Mouse (Mus musculus) erythroblast, embryonic 14.5 days (primary cell): Measurements from ENCODE around the gene Agmat. TPM values are rescaled to one million over a fixed set of nuclear protein-coding genes. Genes with fewer than 3 reads are reported as not detected.
A peak's percentile ranks its signal among the peaks of the same experiment; 100 is the strongest.

ENCODE experiments used
- H3K27me3 ChIP-seq: 2 replicates; pipeline ENCODE4 v1.6.1; 2012; ENCODE audit warnings: inconsistent platforms; ENCODE audit not compliant: control insufficient read depth
- H3K36me3 ChIP-seq: 2 replicates; pipeline ENCODE4 v1.6.1; 2012; ENCODE audit warnings: mild to moderate bottlenecking, inconsistent platforms; ENCODE audit not compliant: control insufficient read depth
- H3K4me1 ChIP-seq: 2 replicates; pipeline ENCODE4 v1.6.1; 2012; ENCODE audit warnings: inconsistent platforms; ENCODE audit not compliant: control insufficient read depth
- H3K4me3 ChIP-seq: replicated peaks from 2 replicates; pipeline ENCODE3; 2012; ENCODE audit warnings: moderate library complexity, mild to moderate bottlenecking, inconsistent platforms
- H3K9me3 ChIP-seq: 2 replicates; pipeline ENCODE4 v1.6.1; 2012; ENCODE audit warnings: low read length, inconsistent platforms, mixed read lengths; ENCODE audit not compliant: control insufficient read depth
- GATA1 ChIP-seq: IDR thresholded peaks from 2 replicates; pipeline ENCODE4 v1.6.1; 2012; ENCODE audit warnings: low read length, inconsistent platforms, mixed read lengths
- TAL1 ChIP-seq: IDR thresholded peaks from 3 replicates; pipeline ENCODE4 v1.6.1; 2012; ENCODE audit warnings: low read length, inconsistent platforms, mixed read lengths
- polyA plus RNA-seq: library from polyadenylated mRNA; stranded (reverse); fragments of >175 nt; gene quantifications from 2 replicates; pipeline ENCODE4 v1.2.3, GENCODE M21; 2012

The Agmat gene
- polyA plus RNA-seq, 1 experiment, result 0.19 TPM

GRCm38 (mm10) chr4:141786141-141786540 is 39.7 kb downstream of the Agmat start:
- TF ChIP-seq TAL1, result no peak
- TF ChIP-seq GATA1, result no peak
- no peaks in the 10 kb centered on the region for H3K27me3 ChIP-seq

GRCm38 (mm10) chr4:141787046-141787445 is 40.6 kb downstream of the Agmat start:
- Histone ChIP-seq H3K4me3 (no peak overlapping the region), H3K27me3 (no peaks in the 10 kb centered on the region), H3K9me3 (no peaks in the 10 kb centered on the region), H3K4me1 (peaks cover 38% of the 10 kb centered on the region), H3K36me3 (peaks cover 67% of the 10 kb centered on the region)
- no peak for TF ChIP-seq TAL1
- TF ChIP-seq GATA1, result no peak

More at GRCm38 (mm10) chr4:141786141-141786540, 39.7 kb downstream of the Agmat start:
- H3K4me3 ChIP-seq, result no peak overlapping the region
- peaks cover 29% of the 10 kb centered on the region for H3K4me1 ChIP-seq
- peaks cover 76% of the 10 kb centered on the region for H3K36me3 ChIP-seq
- H3K9me3 ChIP-seq, result no peaks in the 10 kb centered on the region

DNA sequence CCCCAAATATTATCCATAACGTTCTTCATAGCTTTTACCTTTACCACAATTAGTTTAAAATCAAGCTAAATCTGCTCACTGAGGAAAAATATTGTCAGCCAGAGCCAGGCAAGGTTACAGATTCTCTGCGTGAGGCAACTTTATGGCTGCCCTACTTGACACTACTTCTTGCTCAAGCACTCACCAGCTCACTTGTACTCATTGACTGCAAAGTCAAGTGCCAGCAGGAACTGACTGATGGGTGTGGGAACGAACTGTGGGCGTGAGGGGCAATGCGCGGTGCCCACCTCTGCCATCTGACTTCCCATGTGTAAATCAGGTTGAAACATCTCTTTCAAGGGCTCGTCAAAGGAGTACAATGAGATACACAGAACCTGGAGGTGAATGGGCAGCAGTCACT is 41.0 kb downstream of the Agmat start:
- Histone ChIP-seq H3K36me3 (peaks cover 63% of the 10 kb centered on the region), H3K4me1 (peaks cover 42% of the 10 kb centered on the region), H3K4me3 (no peak overlapping the region), H3K9me3 (no peaks in the 10 kb centered on the region), H3K27me3 (no peaks in the 10 kb centered on the region)
- no peak for TF ChIP-seq GATA1
- no peak for TF ChIP-seq TAL1

DNA sequence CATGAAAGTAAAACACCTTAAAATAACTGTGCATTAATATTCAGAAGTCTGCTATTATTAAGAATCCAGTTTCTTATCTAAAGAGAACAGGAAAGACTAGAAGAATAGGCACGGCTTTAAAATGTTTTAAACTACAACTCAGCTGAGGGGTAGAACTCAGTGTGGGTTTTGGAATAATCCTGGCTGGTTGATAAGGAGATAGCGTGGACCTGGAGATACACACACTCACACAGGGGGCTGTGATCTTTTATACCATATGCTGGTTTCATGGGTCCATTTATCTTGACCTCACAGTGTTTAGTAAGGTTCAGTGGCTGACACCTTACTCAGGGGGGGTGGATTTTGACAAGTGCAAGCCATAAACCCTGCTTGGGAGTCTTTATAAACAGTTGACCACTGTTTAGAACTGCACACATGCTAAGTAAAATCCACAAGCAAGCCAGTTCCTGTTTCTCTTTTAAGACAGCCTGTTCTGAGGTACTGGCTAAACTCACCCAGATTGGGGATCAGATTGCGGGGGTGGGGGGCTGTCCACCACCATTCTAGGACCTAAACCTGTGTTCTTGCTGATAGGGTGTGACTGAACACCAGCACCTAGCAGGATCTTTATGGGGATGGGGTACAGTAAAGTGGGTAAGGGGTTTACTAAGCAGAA is 43.2 kb downstream of the Agmat start:
- peaks cover 41% of the 10 kb centered on the region for H3K36me3 ChIP-seq
- H3K4me3 ChIP-seq, result peak overlapping the region; percentile 76
- TF ChIP-seq TAL1 (no peak), GATA1 (no peak)
- peaks cover 58% of the 10 kb centered on the region for H3K4me1 ChIP-seq
- H3K27me3 ChIP-seq, result no peaks in the 10 kb centered on the region
- H3K9me3 ChIP-seq, result no peaks in the 10 kb centered on the region

DNA sequence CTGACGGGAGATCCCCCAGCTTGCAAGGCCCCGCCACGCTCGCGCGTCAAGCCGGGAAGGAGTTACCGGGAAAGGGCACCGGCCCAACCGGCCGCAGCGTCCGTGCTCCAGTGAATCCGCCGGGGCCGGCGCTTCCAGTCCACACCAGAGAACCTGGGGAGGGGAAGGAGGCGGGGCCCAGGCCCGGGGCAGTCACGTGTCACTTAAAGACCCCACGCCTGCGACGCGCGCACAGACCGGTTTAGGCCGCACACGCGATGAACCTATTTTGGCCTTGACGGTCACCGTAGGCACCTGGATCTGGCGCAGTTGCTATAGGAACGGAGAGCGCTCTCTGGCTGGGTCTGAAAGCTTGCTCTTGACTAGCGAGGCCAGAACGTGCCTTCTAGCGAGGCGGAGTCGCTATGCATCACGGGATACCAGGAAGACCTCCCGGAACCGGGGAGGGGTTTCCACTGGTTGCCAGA is 44.1 kb downstream of the Agmat start, which contains the start of gene Dnajc16:
Dnajc16 (minus strand) TSS at position 408 of the 467 bp plus-strand sequence.
- Histone ChIP-seq H3K36me3 (peaks cover 40% of the 10 kb centered on the region), H3K4me3 (peak within 1 kb of the TSS; percentile 76), H3K4me1 (peaks cover 67% of the 10 kb centered on the region), H3K9me3 (no peaks in the 10 kb centered on the region), H3K27me3 (no peaks in the 10 kb centered on the region)
- TF ChIP-seq TAL1, result no peak
- no peak for TF ChIP-seq GATA1

DNA sequence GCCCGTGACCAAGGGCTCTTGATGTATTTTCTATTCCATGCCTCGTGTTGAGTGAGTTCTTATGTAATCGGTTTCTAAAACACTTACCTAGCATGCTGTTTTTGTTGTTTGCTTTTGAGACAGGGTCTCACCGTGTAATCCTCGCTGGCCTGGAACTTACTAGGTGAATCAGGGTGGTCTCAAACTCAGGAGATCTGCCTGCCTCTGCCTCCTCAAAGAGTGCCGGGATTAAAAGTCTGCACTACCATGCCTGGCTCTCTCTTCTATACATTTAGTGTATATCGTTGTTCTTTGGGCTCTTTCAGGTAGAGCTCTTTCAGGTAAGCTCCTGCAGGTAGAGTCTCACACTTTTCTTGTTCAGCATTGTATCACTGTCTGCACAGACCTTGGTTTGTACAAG is 45.0 kb downstream of the Agmat start:
- H3K4me3 ChIP-seq, result peak overlapping the region; percentile 76
- peaks cover 73% of the 10 kb centered on the region for H3K4me1 ChIP-seq
- TF ChIP-seq GATA1, result no peak
- TF ChIP-seq TAL1, result no peak
- no peaks in the 10 kb centered on the region for H3K27me3 ChIP-seq
- H3K36me3 ChIP-seq, result peaks cover 39% of the 10 kb centered on the region
- no peaks in the 10 kb centered on the region for H3K9me3 ChIP-seq

DNA sequence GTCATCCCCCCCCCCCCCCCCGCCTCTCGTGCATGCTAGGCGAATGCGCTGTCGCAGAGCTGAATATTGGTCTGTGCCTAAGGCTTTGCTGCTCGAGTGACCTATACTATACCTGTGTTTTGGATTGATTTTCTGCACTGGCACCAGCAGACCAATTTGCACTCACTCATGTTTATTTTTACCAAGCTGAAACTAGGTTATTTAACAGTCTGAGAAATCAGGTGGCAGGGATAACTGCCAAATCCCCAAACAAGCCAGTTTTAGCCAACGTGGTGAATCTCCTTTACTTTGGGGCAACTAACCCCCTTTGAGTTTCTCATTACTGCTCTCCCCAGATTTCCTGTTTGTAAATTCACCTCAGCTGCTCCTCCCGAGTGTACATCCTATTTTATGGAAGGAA is 45.5 kb downstream of the Agmat start:
- Histone ChIP-seq H3K36me3 (peaks cover 39% of the 10 kb centered on the region), H3K9me3 (no peaks in the 10 kb centered on the region), H3K4me1 (peaks cover 73% of the 10 kb centered on the region), H3K4me3 (no peak overlapping the region), H3K27me3 (no peaks in the 10 kb centered on the region)
- TF ChIP-seq GATA1 (no peak), TAL1 (no peak)

GRCm38 (mm10) chr4:141792554-141793281 is 46.2 kb downstream of the Agmat start:
- peaks cover 77% of the 10 kb centered on the region for H3K4me1 ChIP-seq

More at GRCm38 (mm10) chr4:141792554-141793281, 46.2 kb downstream of the Agmat start:
- TF ChIP-seq GATA1 (peak; percentile 76), TAL1 (no peak)
- H3K9me3 ChIP-seq, result no peaks in the 10 kb centered on the region
- H3K36me3 ChIP-seq, result peaks cover 39% of the 10 kb centered on the region
- peak overlapping the region; percentile 92 for H3K4me3 ChIP-seq
- H3K27me3 ChIP-seq, result no peaks in the 10 kb centered on the region
